ENCODE assay signal across 17 mouse cellular contexts in genomic region chr2:71405613-71406012, GRCm38 (mm10).
"Had no signal": no experiment of that assay in that cellular context is flagged by ENCODE, and none has a peak within 500 bp of the region (broad histone marks: within the 10 kb centered on the region; RNA-seq: fewer than 3 reads in every experiment).

No protein-coding gene starts in this region.

- H3K4me3 ChIP-seq: layer of hippocampus, adult 2 months; limb, embryonic 13.5 days; liver, embryonic 15.5 days; megakaryocyte, embryonic 14.5 days; midbrain, embryonic 15.5 days; neural tube, embryonic 13.5 days; stomach, embryonic 15.5 days had no signal

- H3K4me1 ChIP-seq: limb, embryonic 13.5 days; liver, embryonic 15.5 days; megakaryocyte, embryonic 14.5 days; midbrain, embryonic 15.5 days; neural tube, embryonic 13.5 days; stomach, embryonic 15.5 days had no signal

- ATAC-seq: lung, postnatal 0 days; midbrain, embryonic 15.5 days had no signal

- DNase-seq: kidney, adult 8-10 months; kidney, postnatal 10 days; kidney, postnatal 4 days; lung, adult 2 months; lung, postnatal 36 days; retina, postnatal 1 day; right cerebral cortex, postnatal 4 days; thymus, postnatal 4 days had no signal

- H3K27ac ChIP-seq: layer of hippocampus, adult 2 months; limb, embryonic 13.5 days; liver, embryonic 15.5 days; midbrain, embryonic 15.5 days; neural tube, embryonic 13.5 days; stomach, embryonic 15.5 days had no signal

- H3K27me3 ChIP-seq: limb, embryonic 13.5 days; liver, embryonic 15.5 days; megakaryocyte, embryonic 14.5 days; midbrain, embryonic 15.5 days; neural tube, embryonic 13.5 days; stomach, embryonic 15.5 days had no signal

- H3K4me2 ChIP-seq: limb, embryonic 13.5 days; liver, embryonic 15.5 days; midbrain, embryonic 11.5 days; midbrain, embryonic 15.5 days; neural tube, embryonic 13.5 days; stomach, embryonic 15.5 days had no signal

- H3K9ac ChIP-seq: limb, embryonic 13.5 days; liver, embryonic 15.5 days; midbrain, embryonic 15.5 days; neural tube, embryonic 13.5 days; stomach, embryonic 15.5 days had no signal

- H3K36me3 ChIP-seq: midbrain, embryonic 15.5 days had no signal

- H3K9me3 ChIP-seq: limb, embryonic 13.5 days; liver, embryonic 15.5 days; megakaryocyte, embryonic 14.5 days; midbrain, embryonic 15.5 days; neural tube, embryonic 13.5 days; stomach, embryonic 15.5 days had no signal
